Mouse (Mus musculus) heart, postnatal 0 days (tissue): ENCODE data around the gene Pbrm1. TPM values are rescaled to one million over a fixed set of nuclear protein-coding genes. Genes with fewer than 3 reads are reported as not detected.

ENCODE experiments used
- ATAC-seq: fragments of 200-750 bp; cut with Nextera tagmentation; 2 replicates; pipeline ENCODE4 v1.8.0; 2017; ENCODE audit warnings: low read depth, moderate number of reproducible peaks, moderate library complexity; ENCODE audit not compliant: insufficient read depth
- DNase-seq: peaks from one replicate; pipeline ENCODE4 v3.0.0-alpha.2; 2016; ENCODE audit warnings: low spot score
- H3K27ac ChIP-seq: fragments of 300-500 bp; sonication (generic); 2 replicates; pipeline ENCODE4 v1.5.1; 2014; ENCODE audit warnings: low read depth, mild to moderate bottlenecking
- H3K27me3 ChIP-seq: fragments of 300-500 bp; sonication (generic); 2 replicates; pipeline ENCODE4 v1.6.1; 2014; ENCODE audit warnings: low read length, mixed read lengths; ENCODE audit not compliant: control insufficient read depth, insufficient read depth
- H3K36me3 ChIP-seq: fragments of 300-500 bp; sonication (generic); replicated peaks from 2 replicates; pipeline ENCODE4 v1.6.1; 2014; ENCODE audit warnings: low read length, mixed read lengths; ENCODE audit not compliant: control insufficient read depth, insufficient read depth
- H3K4me1 ChIP-seq: fragments of 300-500 bp; sonication (generic); 2 replicates; pipeline ENCODE4 v1.6.1; 2014; ENCODE audit warnings: antibody characterized with exemption; ENCODE audit not compliant: control insufficient read depth, insufficient read depth
- H3K4me2 ChIP-seq: fragments of 300-500 bp; sonication (generic); 2 replicates; pipeline ENCODE4 v1.6.1; 2014; ENCODE audit warnings: low read depth, mild to moderate bottlenecking, low read length, moderate library complexity
- H3K4me3 ChIP-seq: fragments of 300-500 bp; sonication (generic); 2 replicates; pipeline ENCODE4 v1.5.1; 2014; ENCODE audit warnings: low read depth, low read length
- H3K9ac ChIP-seq: fragments of 300-500 bp; sonication (generic); replicated peaks from 2 replicates; pipeline ENCODE4 v1.6.1; 2014; ENCODE audit warnings: low read depth, low read length, mixed read lengths
- H3K9me3 ChIP-seq: fragments of 300-500 bp; sonication (generic); replicated peaks from 2 replicates; pipeline ENCODE4 v1.6.1; 2016; ENCODE audit warnings: low read length; ENCODE audit not compliant: control insufficient read depth
- CTCF ChIP-seq: IDR thresholded peaks from 2 replicates; pipeline ENCODE4 v1.5.1; 2016; ENCODE audit warnings: antibody characterized with exemption, control low read depth, low read depth
- EP300 ChIP-seq: IDR thresholded peaks from 2 replicates; pipeline ENCODE4 v1.6.1; 2016; ENCODE audit warnings: antibody characterized with exemption, low read depth
- WGBS: fragments of 180-500 bp; shearing (Covaris S2); extraction: QIAGEN DNeasy Blood & Tissue Kit; methylation state at CpG from one replicate; pipeline ENCODE4 v1.1.7; 2014; 5-methylcytosine and 5-hydroxymethylcytosine counted together
- polyA plus RNA-seq: library from polyadenylated mRNA; unstranded; fragments of >200 nt; fragmentation: Nextera tagmentation; extraction: Ambion mirVana; gene quantifications from 2 replicates; pipeline ENCODE4 v1.2.1, GENCODE M21; 2015
- total RNA-seq: library from RNA; depleted of rRNA; stranded (reverse); fragments of >200 nt; gene quantifications from 2 replicates; pipeline ENCODE4 v1.2.3, GENCODE M21; 2014; ENCODE audit warnings: low replicate concordance

The Pbrm1 gene
- total and polyA plus RNA-seq, 2 experiments from 2014 or later, result 65.0 to 66.5 TPM

DNA sequence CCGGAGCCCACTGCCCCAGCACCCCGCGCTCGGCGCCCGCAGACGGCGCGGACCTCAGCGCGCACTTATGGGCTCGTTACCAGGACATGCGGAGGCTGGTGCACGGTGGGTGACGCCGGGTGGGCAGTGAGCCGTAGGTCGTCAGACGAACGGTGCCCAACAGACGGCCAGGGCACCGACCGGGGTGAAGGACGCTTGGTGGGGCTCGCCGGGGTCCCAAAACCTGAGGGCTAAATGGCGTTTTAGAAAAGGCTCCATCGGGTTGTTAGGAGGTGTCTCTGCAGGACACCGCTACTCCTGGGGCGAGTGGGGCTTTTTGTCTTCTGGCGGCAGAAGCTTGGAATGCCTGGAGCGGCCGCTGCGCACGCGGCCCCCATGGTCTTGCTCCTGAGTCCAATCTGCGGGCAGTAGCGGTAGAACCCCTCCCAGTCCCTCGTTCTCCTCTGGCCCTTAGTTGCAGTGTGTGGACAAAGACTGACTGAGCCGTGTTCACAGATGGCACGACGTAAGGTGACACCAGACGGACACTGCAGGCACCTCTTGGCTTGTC is 112.4 kb downstream of the Pbrm1 start:
- no peaks in the 10 kb centered on the region for H3K9me3 ChIP-seq
- no peaks in the 10 kb centered on the region for H3K27me3 ChIP-seq
- H3K36me3 ChIP-seq, result peaks cover 13% of the 10 kb centered on the region
- H3K4me2 ChIP-seq, result peak overlapping the region; percentile 80
- H3K4me3 ChIP-seq, result peak overlapping the region; percentile 61
- ATAC-seq (peak; percentile 0; the same call in 1 of the 2 replicates), DNase-seq (no peak)
- peak overlapping the region; percentile 72 for H3K27ac ChIP-seq
- TF ChIP-seq EP300 (no peak), CTCF (no peak)
- peak overlapping the region; percentile 71 for H3K9ac ChIP-seq
- H3K4me1 ChIP-seq, result peaks cover 50% of the 10 kb centered on the region
- under 1% methylated on average over 40 of the region's 43 CpGs for WGBS

- Histone ChIP-seq H3K27me3 (no peaks in the 10 kb centered on the region), H3K4me1 (peaks cover 44% of the 10 kb centered on the region), H3K27ac (no peak overlapping the region), H3K9ac (0 out of 2 replicates have a peak overlapping the region, but pooled peaks have one; percentile 71), H3K36me3 (peaks cover 20% of the 10 kb centered on the region), H3K9me3 (no peaks in the 10 kb centered on the region), H3K4me2 (peak overlapping the region; percentile 80), H3K4me3 (peak overlapping the region; percentile 61)
- DNase-seq, result peak; percentile 67
- TF ChIP-seq CTCF, result no peak
- no peak for TF ChIP-seq EP300
- whole genome bisulfite sequencing, result 4% methylated on average over 6 of the region's 6 CpGs
- ATAC-seq, result no peak
Measured at GRCm38 (mm10) chr14:31132031-31132430, 113.1 kb downstream of the Pbrm1 start.

DNA sequence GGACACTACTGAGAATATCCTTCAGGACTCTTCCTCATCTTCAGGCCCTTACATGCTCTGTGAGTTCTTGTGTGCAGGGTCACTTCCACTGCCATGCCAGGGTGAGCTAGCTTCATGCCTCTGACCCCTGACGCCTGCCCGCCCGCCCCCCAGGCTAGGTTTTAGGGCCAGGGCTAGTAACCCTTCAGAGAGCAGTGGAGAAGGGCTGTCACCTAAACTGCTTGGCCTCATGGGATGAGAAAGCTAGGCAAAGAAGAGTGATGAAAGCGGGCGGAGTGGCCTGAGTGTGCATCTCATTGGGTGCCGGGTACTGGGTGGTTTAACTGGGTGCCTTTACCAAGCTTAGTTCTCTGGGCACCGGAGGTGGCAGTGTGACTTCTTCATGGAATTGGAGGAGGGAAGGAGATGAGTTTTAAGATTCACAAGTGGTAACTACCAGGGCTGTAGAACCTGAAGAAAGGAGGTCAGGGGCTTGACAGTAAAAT is 113.6 kb downstream of the Pbrm1 start:
- no peaks in the 10 kb centered on the region for H3K27me3 ChIP-seq
- H3K4me2 ChIP-seq, result peak overlapping the region; percentile 80; the same call in 1 of the 2 replicates
- no peak overlapping the region for H3K27ac ChIP-seq
- no peak for TF ChIP-seq CTCF
- no peak for TF ChIP-seq EP300
- peaks cover 25% of the 10 kb centered on the region for H3K36me3 ChIP-seq
- DNase-seq (no peak), ATAC-seq (no peak)
- H3K9me3 ChIP-seq, result no peaks in the 10 kb centered on the region
- 85% methylated on average over 7 of the region's 7 CpGs for WGBS
- peaks cover 39% of the 10 kb centered on the region for H3K4me1 ChIP-seq
- H3K9ac ChIP-seq, result no peak overlapping the region
- 0 out of 2 replicates have a peak overlapping the region, but pooled peaks have one; percentile 61 for H3K4me3 ChIP-seq

DNA sequence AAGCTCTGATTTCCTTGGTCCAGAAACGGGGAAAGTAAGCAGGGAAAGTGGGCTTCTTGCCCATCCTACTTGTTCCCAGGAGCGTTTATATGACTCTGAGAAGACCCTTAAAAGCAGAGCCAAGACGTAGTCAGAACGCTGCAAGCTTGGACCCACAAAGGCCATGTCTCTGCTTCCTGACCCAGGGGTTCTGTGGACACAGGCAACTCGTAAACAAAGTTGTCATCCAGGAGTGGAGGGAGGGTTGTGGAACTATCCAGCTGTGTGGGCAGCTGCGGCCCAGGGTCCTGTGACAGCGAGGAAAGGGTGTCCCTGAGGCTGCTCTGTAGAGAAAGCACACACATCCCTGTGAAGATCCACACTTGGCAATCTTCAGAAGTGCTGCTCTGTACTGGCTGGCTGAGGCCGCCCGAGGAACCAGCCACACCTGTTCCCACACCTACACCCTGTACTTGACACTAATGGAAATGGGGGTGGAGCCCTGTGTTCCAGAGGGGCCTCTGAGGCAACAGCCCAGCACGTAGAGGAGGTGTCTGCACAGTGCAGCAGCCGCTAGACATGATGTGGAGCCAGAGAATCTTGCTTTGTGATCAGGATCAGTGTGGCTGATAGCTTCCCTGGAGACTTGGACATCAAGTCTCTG is 114.2 kb downstream of the Pbrm1 start:
- TF ChIP-seq EP300, result no peak
- TF ChIP-seq CTCF, result no peak
- WGBS, result 57% methylated on average over 11 of the region's 11 CpGs
- ATAC-seq (no peak), DNase-seq (no peak)
- peaks cover 35% of the 10 kb centered on the region for H3K4me1 ChIP-seq
- H3K9me3 ChIP-seq, result no peaks in the 10 kb centered on the region
- no peaks in the 10 kb centered on the region for H3K27me3 ChIP-seq
- no peak overlapping the region for H3K9ac ChIP-seq
- H3K4me3 ChIP-seq, result no peak overlapping the region
- peak overlapping the region; percentile 2; the same call in 1 of the 2 replicates for H3K4me2 ChIP-seq
- H3K36me3 ChIP-seq, result peaks cover 30% of the 10 kb centered on the region
- H3K27ac ChIP-seq, result peak overlapping the region; percentile 8; the same call in 1 of the 2 replicates

- H3K4me1 ChIP-seq, result peaks cover 33% of the 10 kb centered on the region
- peaks cover 42% of the 10 kb centered on the region for H3K36me3 ChIP-seq
- 65% methylated on average over 25 of the region's 25 CpGs for WGBS
- H3K9me3 ChIP-seq, result no peaks in the 10 kb centered on the region
- ATAC-seq (no peak), DNase-seq (no peak)
- 0 out of 2 replicates have a peak overlapping the region, but pooled peaks have one; percentile 2 for H3K4me2 ChIP-seq
- 0 out of 2 replicates have a peak overlapping the region, but pooled peaks have one; percentile 26 for H3K9ac ChIP-seq
- no peak for TF ChIP-seq EP300
- no peak for TF ChIP-seq CTCF
- no peaks in the 10 kb centered on the region for H3K27me3 ChIP-seq
- H3K27ac ChIP-seq, result peak overlapping the region; percentile 50; the same call in 1 of the 2 replicates
- H3K4me3 ChIP-seq, result no peak overlapping the region
Measured at GRCm38 (mm10) chr14:31134015-31135000, 115.4 kb downstream of the Pbrm1 start.
